Mouse (Mus musculus) cortical plate, adult 2 months (tissue): ENCODE measurements at regions not wholly inside any gene's neighbourhood (a gene's known extent, or its start where the extent isn't known, plus 50 kb on each side); places are given as distances from the start of the nearest gene placed in this dataset.

Experiments
- CTCF ChIP-seq: fragments of 200-500 bp; IDR thresholded peaks from 2 replicates; pipeline ENCODE4 v1.5.1; 2011; ENCODE audit warnings: mild to moderate bottlenecking, control low read depth, low read length; ENCODE audit not compliant: insufficient read depth; ENCODE audit errors: extremely low read depth
- POLR2A ChIP-seq: fragments of 200-500 bp; IDR thresholded peaks from 2 replicates; pipeline ENCODE4 v1.6.1; 2011; ENCODE audit warnings: mild to moderate bottlenecking, low read length, control low read depth; ENCODE audit not compliant: insufficient read depth; ENCODE audit errors: extremely low read depth

GRCm38 (mm10) chr13:112212391-112212790 lies 75.9 kb upstream of the Ankrd55 start:
- TF ChIP-seq CTCF (no peak), POLR2A (no peak)
